Mouse (Mus musculus): ENCODE results near the gene Grtp1. TPM values are rescaled to one million over a fixed set of nuclear protein-coding genes. Genes with fewer than 3 reads are reported as not detected.
A peak's percentile ranks its signal among the peaks of the same experiment; 100 is the strongest.

Grtp1 gene
- polyA plus RNA-seq, 1 experiment from 2014 or later, result 110 TPM

- no peak for ATAC-seq
- Histone ChIP-seq H3K27ac (ENCODE audit: low read depth, low read length) (no peak overlapping the region), H3K4me2 (replicated peaks; ENCODE audit: low read depth) (no peak overlapping the region), H3K27me3 (replicated peaks; ENCODE audit: control insufficient read depth, insufficient read depth, low read length) (no peaks in the 10 kb centered on the region), H3K36me3 (ENCODE audit: control insufficient read depth, insufficient read depth) (peaks cover 74% of the 10 kb centered on the region), H3K4me3 (ENCODE audit: low read depth, low read length) (no peak overlapping the region), H3K9ac (ENCODE audit: low read depth, low read length) (no peak overlapping the region), H3K9me3 (ENCODE audit: control insufficient read depth) (no peaks in the 10 kb centered on the region), H3K4me1 (replicated peaks; ENCODE audit: control insufficient read depth, insufficient read depth, low read length) (no peaks in the 10 kb centered on the region)
- TF ChIP-seq CTCF (IDR thresholded peaks at IDR 0.05; ENCODE audit: low read depth), result no peak
- WGBS, result 89% methylated on average over 8 of the region's 8 CpGs
Measured at GRCm38 (mm10) chr8:13124897-13125296, 75.5 kb downstream of the Grtp1 start.

GRCm38 (mm10) chr8:13122887-13123421, 77.5 kb downstream of the Grtp1 start:
- H3K4me1 ChIP-seq (replicated peaks; ENCODE audit: control insufficient read depth, insufficient read depth, low read length), result no peaks in the 10 kb centered on the region
- no peak for ATAC-seq
- H3K27ac ChIP-seq (ENCODE audit: low read depth, low read length), result no peak overlapping the region
- H3K36me3 ChIP-seq (ENCODE audit: control insufficient read depth, insufficient read depth), result peaks cover 76% of the 10 kb centered on the region
- no peaks in the 10 kb centered on the region for H3K9me3 ChIP-seq (ENCODE audit: control insufficient read depth)
- no peak overlapping the region for H3K9ac ChIP-seq (ENCODE audit: low read depth, low read length)
- no peak for TF ChIP-seq CTCF (IDR thresholded peaks at IDR 0.05; ENCODE audit: low read depth)
- H3K27me3 ChIP-seq (replicated peaks; ENCODE audit: control insufficient read depth, insufficient read depth, low read length), result no peaks in the 10 kb centered on the region
- 90% methylated on average over 7 of the region's 7 CpGs for WGBS
- no peak overlapping the region for H3K4me3 ChIP-seq (ENCODE audit: low read depth, low read length)
- no peak overlapping the region for H3K4me2 ChIP-seq (replicated peaks; ENCODE audit: low read depth)

MicroRNA genes within 50 kb of the gene (microRNA counts, 519-probe panel; counts per million panel counts)
- 2,501 counts per million, percentile 23 among the panel's probes with 10 or more counts for microRNA mmu-miR-1968

Small RNA genes lying within 50 kb of the gene (microRNA-seq; reads per million reads assigned to microRNA genes)
- gene Mir1968 (28.0 reads per million, percentile 31 among the genes with 10 or more reads in this experiment), gene Mir7065 (not detected)

Other genes with a start within 250 kb of the Grtp1 start
- gene F7, start 174.6 kb downstream of the Grtp1 start, polyA plus RNA-seq (2015; fragmentation: Nextera tagmentation; extraction: Ambion mirVana), result 0.08 TPM in 2 replicates
- 111 and 116 TPM in 2 replicates for gene F10, start 163.3 kb downstream of the Grtp1 start, polyA plus RNA-seq (2015; fragmentation: Nextera tagmentation; extraction: Ambion mirVana)
- gene Proz, start 139.7 kb downstream of the Grtp1 start, polyA plus RNA-seq (2015; fragmentation: Nextera tagmentation; extraction: Ambion mirVana), result 15.9 and 19.5 TPM in 2 replicates
- gene Pcid2, start 95.2 kb downstream of the Grtp1 start, polyA plus RNA-seq (2015; fragmentation: Nextera tagmentation; extraction: Ambion mirVana), result 9.6 TPM in 2 replicates
- gene Cul4a, start 95.0 kb downstream of the Grtp1 start, polyA plus RNA-seq (2015; fragmentation: Nextera tagmentation; extraction: Ambion mirVana), result 44.9 and 49.7 TPM in 2 replicates
- 847 and 854 TPM in 2 replicates for gene Lamp1, start 41.5 kb downstream of the Grtp1 start, polyA plus RNA-seq (2015; fragmentation: Nextera tagmentation; extraction: Ambion mirVana)
- gene Adprhl1, start 53.5 kb upstream of the Grtp1 start, polyA plus RNA-seq (2015; fragmentation: Nextera tagmentation; extraction: Ambion mirVana), result 0.48 TPM in 1 of 2 replicates, not detected in the other
- 7.3 and 7.9 TPM in 2 replicates for gene Dcun1d2, start 87.5 kb upstream of the Grtp1 start, polyA plus RNA-seq (2015; fragmentation: Nextera tagmentation; extraction: Ambion mirVana)
- 18.5 and 22.2 TPM in 2 replicates for gene Tmco3, start 87.6 kb upstream of the Grtp1 start, polyA plus RNA-seq (2015; fragmentation: Nextera tagmentation; extraction: Ambion mirVana)
- gene Tfdp1, start 138.1 kb upstream of the Grtp1 start, polyA plus RNA-seq (2015; fragmentation: Nextera tagmentation; extraction: Ambion mirVana), result 50.3 and 51.2 TPM in 2 replicates
- not detected in 2 replicates for gene Atp4b, start 196.2 kb upstream of the Grtp1 start, polyA plus RNA-seq (2015; fragmentation: Nextera tagmentation; extraction: Ambion mirVana)
- gene Grk1, start 204.5 kb upstream of the Grtp1 start, polyA plus RNA-seq (2015; fragmentation: Nextera tagmentation; extraction: Ambion mirVana), result not detected in 2 replicates
- gene Tmem255b, start 234.6 kb upstream of the Grtp1 start, polyA plus RNA-seq (2015; fragmentation: Nextera tagmentation; extraction: Ambion mirVana), result 5.8 and 6.1 TPM in 2 replicates

Measured in intestine, postnatal 0 days (tissue).